Mouse (Mus musculus) forebrain, embryonic 10.5 days (tissue): ENCODE measurements around the gene Cdc14b. TPM values are rescaled to one million over a fixed set of nuclear protein-coding genes. Genes with fewer than 3 reads are reported as not detected.

ENCODE experiments used
- DNase-seq: peaks from one replicate; pipeline ENCODE4 v3.0.0-alpha.2; 2017; ENCODE audit warnings: low spot score; ENCODE audit errors: extremely low spot score
- H3K27ac ChIP-seq: fragments of 300-500 bp; sonication (generic); 2 replicates; pipeline ENCODE4 v1.5.1; 2016; ENCODE audit warnings: mild to moderate bottlenecking
- H3K27me3 ChIP-seq: fragments of 300-500 bp; sonication (generic); 2 replicates; pipeline ENCODE4 v1.6.1; 2016; ENCODE audit warnings: mild to moderate bottlenecking; ENCODE audit not compliant: poor library complexity, severe bottlenecking
- H3K36me3 ChIP-seq: fragments of 300-500 bp; sonication (generic); replicated peaks from 2 replicates; pipeline ENCODE4 v1.6.1; 2016; ENCODE audit warnings: mild to moderate bottlenecking, moderate library complexity
- H3K4me1 ChIP-seq: fragments of 300-500 bp; sonication (generic); 2 replicates; pipeline ENCODE4 v1.6.1; 2016
- H3K4me3 ChIP-seq: fragments of 300-500 bp; sonication (generic); 2 replicates; pipeline ENCODE4 v1.5.1; 2016; ENCODE audit warnings: mild to moderate bottlenecking, moderate library complexity
- H3K9me3 ChIP-seq: fragments of 300-500 bp; sonication (generic); 2 replicates; pipeline ENCODE4 v1.6.1; 2016; ENCODE audit warnings: mild to moderate bottlenecking, moderate library complexity
- WGBS: fragments of 180-500 bp; shearing (Covaris S2); methylation state at CpG from one replicate; pipeline ENCODE4 v1.1.7; 2016; 5-methylcytosine and 5-hydroxymethylcytosine counted together
- polyA plus RNA-seq: library from polyadenylated mRNA; unstranded; fragments of >200 nt; fragmentation: Nextera tagmentation; extraction: Ambion mirVana; gene quantifications from 2 replicates; pipeline ENCODE4 v1.2.1, GENCODE M21; 2016

Gene Cdc14b
- polyA plus RNA-seq, 1 experiment from 2014 or later, result 18.8 TPM

DNA sequence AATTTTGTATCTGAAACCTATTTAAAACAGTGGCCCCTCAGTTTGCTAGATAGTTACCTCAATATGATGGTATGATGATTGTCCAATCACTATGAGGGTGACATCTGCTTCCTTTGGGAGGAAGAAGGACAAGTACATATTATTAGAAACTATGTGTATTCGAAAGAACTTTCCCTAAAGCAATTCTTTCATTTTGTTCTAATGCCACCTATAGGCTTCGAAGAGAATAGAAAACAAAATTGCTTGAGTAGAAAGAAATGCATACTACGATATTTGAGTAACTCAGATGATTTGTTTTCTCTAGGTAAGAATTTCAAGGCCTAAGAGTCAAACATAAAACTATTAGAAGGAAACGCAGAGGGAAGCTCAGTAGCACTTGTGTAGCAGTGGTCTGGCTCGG is 33.9 kb upstream of the Cdc14b start:
- no peak for DNase-seq
- Histone ChIP-seq H3K9me3 (no peaks in the 10 kb centered on the region), H3K4me3 (no peak overlapping the region), H3K27me3 (no peaks in the 10 kb centered on the region), H3K27ac (no peak overlapping the region), H3K36me3 (peaks cover 15% of the 10 kb centered on the region), H3K4me1 (peaks cover 15% of the 10 kb centered on the region)
- 81% methylated on average over 5 of the region's 5 CpGs for WGBS

DNA sequence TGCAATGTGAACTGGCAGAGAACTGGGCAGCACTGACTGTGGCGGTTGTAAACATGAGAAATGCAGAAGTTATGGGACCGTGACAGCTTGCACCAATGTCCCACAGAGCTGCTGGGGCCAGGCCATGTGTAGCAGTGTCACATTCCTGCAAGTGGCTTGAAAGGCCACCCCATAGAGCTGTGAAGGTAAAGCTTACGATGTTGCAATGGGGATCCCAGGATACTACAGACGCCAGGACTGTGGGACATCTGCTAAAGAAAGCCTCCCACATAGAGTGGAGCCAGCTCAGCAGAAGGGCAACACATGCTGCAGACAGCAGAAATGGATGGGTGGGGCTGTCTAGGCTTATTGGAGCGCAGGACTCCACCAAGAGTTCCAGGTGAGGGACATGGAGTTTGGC is 32.4 kb upstream of the Cdc14b start:
- no peak overlapping the region for H3K27ac ChIP-seq
- 86% methylated on average over 5 of the region's 5 CpGs for WGBS
- H3K4me3 ChIP-seq, result no peak overlapping the region
- peaks cover 23% of the 10 kb centered on the region for H3K36me3 ChIP-seq
- DNase-seq, result no peak
- H3K9me3 ChIP-seq, result no peaks in the 10 kb centered on the region
- H3K27me3 ChIP-seq, result no peaks in the 10 kb centered on the region
- peaks cover 10% of the 10 kb centered on the region for H3K4me1 ChIP-seq

DNA sequence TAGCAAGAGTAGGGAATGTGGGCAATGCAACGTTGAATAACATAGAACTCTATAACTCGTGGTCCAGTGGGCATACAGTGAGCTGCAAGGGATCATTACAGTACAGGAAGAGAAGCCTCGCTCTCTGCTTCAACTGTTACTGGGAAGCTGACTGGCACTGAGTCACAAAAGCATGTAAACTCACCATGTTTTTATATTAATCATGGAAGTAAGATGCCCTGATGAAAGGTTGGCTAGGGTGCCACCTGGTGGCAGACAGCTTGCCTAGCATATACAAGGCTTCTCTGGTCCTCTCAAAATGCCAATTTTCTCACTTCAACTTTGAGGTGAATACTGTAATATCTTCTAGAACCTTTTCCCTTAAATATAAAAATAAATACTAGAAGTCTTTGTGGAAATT is 31.0 kb upstream of the Cdc14b start:
- Histone ChIP-seq H3K27ac (no peak overlapping the region), H3K9me3 (no peaks in the 10 kb centered on the region), H3K4me1 (peaks cover under 1% of the 10 kb centered on the region; the same call in 1 of the 2 replicates), H3K27me3 (no peaks in the 10 kb centered on the region), H3K36me3 (peaks cover 24% of the 10 kb centered on the region), H3K4me3 (no peak overlapping the region)
- 76% methylated on average over 3 of the region's 3 CpGs for WGBS
- peak; percentile 45 for DNase-seq

DNA sequence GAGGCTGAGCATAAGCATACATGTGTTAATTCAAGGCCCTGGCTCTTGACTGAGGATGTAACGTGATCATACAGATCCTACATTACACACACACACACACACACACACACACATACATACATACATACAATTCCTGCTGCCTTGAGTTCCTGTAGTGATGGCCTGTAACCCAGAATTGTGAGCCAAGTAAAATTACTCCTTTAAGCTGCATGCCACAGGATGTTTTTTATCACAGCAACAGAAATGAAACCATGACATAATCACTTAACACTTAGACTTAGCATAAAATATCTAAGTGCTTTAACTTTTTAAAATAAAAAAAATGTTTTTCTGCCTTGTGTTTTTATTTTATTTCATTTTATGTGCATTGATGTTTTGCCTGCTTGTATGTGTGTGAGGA is 24.0 kb upstream of the Cdc14b start:
- H3K9me3 ChIP-seq, result no peaks in the 10 kb centered on the region
- peaks cover 9% of the 10 kb centered on the region for H3K36me3 ChIP-seq
- no peak for DNase-seq
- H3K4me3 ChIP-seq, result no peak overlapping the region
- no peaks in the 10 kb centered on the region for H3K27me3 ChIP-seq
- WGBS, result 92% methylated on average over 1 of the region's 1 CpGs
- no peaks in the 10 kb centered on the region for H3K4me1 ChIP-seq
- no peak overlapping the region for H3K27ac ChIP-seq

DNA sequence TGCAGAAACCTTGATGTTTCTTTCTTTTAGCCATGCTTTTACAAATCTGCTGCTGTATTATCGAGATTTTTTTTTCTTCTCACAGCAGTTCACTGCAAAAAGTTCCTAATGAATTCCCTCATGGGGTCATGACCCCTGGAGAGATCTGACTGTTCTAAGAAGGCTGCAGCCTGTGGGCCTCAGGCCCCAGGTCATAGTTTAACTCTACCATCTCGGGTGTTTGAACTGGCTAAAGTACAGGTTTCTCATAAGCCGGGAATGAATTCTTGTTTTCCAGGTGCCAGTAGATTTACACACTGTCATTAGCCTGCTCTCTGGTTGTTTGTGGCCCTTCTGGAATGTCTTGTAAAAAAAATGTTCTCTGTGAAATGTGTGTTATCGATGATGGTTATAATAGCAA is 11.7 kb upstream of the Cdc14b start:
- Histone ChIP-seq H3K4me3 (no peak overlapping the region), H3K27me3 (no peaks in the 10 kb centered on the region), H3K9me3 (peaks cover 5% of the 10 kb centered on the region; the same call in 1 of the 2 replicates), H3K36me3 (peaks cover 2% of the 10 kb centered on the region; the same call in 1 of the 2 replicates), H3K4me1 (peaks cover 17% of the 10 kb centered on the region), H3K27ac (no peak overlapping the region)
- 45% methylated on average over 4 of the region's 4 CpGs for WGBS
- DNase-seq, result no peak

DNA sequence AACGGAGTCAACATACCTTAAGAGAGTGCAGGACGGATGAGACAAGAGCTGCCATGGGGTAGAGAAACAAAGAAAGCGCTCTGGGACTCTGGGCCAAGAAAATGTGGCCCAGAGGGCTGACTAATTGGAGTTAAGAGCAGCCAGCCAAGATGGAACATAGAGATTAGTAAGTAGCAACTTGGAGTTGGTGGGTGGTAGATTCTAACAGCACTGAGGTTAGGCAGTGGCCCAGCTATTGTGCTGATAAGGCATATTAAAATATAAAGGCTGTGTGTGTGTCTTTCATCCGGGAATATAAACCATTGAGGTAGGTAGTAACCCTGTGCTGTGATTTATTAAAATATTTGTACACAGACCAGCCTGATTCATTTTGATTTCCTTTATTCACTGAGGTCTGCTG is 11.2 kb upstream of the Cdc14b start:
- no peak overlapping the region for H3K4me3 ChIP-seq
- H3K36me3 ChIP-seq, result no peaks in the 10 kb centered on the region; the same call in 1 of the 2 replicates
- H3K4me1 ChIP-seq, result peaks cover 17% of the 10 kb centered on the region
- 62% methylated on average over 4 of the region's 4 CpGs for WGBS
- DNase-seq, result no peak
- H3K27me3 ChIP-seq, result no peaks in the 10 kb centered on the region
- no peak overlapping the region for H3K27ac ChIP-seq
- peaks cover 5% of the 10 kb centered on the region; the same call in 1 of the 2 replicates for H3K9me3 ChIP-seq

DNA sequence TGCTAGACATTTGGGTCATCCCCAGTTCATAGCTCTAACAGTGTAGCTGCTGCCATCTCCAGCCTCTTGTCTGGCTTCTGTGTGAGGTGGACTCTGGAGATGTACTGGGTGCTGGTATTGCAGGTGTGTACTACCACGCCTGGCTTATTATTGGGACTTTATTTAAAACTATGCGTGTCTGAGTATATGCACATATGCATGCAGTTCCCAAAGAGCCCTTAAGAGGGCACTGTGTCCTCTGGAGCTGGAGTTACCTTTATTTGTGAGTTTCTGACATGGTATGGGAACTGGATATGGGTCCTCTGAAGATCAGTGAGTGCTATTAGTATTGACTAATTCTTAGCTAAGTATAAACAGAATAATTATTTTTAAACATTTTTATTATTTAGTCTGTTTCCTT is 9.6 kb upstream of the Cdc14b start:
- H3K36me3 ChIP-seq, result no peaks in the 10 kb centered on the region
- no peak overlapping the region for H3K27ac ChIP-seq
- H3K4me3 ChIP-seq, result no peak overlapping the region
- no peaks in the 10 kb centered on the region for H3K27me3 ChIP-seq
- 93% methylated on average over 2 of the region's 2 CpGs for WGBS
- H3K9me3 ChIP-seq, result peaks cover 5% of the 10 kb centered on the region; the same call in 1 of the 2 replicates
- no peak for DNase-seq
- H3K4me1 ChIP-seq, result peaks cover 17% of the 10 kb centered on the region

DNA sequence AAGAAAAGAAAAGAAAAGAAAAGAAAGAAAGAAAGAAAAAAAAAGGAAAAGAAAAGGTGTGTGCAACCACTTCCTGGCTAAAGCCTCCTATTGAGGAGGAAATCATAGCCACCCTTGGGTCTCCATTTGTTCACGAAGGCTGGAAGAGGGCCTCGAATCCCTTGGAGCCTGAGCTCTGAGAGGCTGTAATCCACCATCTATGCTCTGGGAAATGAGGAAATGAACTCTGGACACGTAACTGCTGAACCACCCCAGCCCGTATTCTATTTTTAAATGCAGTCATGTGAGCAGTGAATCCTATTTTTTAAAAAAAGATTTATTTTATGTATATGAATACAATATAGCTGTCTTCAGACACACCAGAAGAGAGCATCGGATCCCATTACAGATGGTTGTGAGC is 5.8 kb upstream of the Cdc14b start:
- peaks cover 5% of the 10 kb centered on the region; the same call in 1 of the 2 replicates for H3K9me3 ChIP-seq
- no peaks in the 10 kb centered on the region for H3K36me3 ChIP-seq
- H3K27me3 ChIP-seq, result peaks cover 19% of the 10 kb centered on the region
- no peak overlapping the region for H3K27ac ChIP-seq
- H3K4me1 ChIP-seq, result peaks cover 1% of the 10 kb centered on the region
- H3K4me3 ChIP-seq, result no peak overlapping the region
- no peak for DNase-seq
- WGBS, result 91% methylated on average over 5 of the region's 5 CpGs

DNA sequence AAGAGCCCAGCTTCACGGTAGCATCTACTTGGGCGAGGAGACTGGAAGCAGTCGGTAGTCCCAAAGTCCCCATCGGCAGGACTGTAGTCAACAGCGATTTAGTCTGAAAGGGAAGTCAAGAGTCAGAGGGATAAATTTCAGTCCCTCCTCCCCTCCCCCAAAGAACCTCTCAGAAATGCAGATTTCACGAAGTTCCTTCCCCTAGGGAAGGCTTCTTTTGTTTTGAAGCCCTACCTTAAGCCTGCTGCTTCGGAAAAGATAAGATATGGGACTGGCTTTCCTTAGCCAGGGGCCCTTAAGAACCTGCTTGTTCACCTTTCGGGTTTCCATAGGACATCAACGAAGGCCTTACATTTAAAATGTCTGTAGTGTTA is 651 bp upstream of the Cdc14b start:
- H3K27me3 ChIP-seq, result peaks cover 34% of the 10 kb centered on the region
- peak overlapping the region; percentile 84 for H3K4me3 ChIP-seq
- H3K27ac ChIP-seq, result peak overlapping the region; percentile 90
- no peaks in the 10 kb centered on the region for H3K36me3 ChIP-seq
- DNase-seq, result no peak
- no peaks in the 10 kb centered on the region for H3K9me3 ChIP-seq
- WGBS, result 10% methylated on average over 9 of the region's 9 CpGs
- peaks cover 26% of the 10 kb centered on the region for H3K4me1 ChIP-seq

DNA sequence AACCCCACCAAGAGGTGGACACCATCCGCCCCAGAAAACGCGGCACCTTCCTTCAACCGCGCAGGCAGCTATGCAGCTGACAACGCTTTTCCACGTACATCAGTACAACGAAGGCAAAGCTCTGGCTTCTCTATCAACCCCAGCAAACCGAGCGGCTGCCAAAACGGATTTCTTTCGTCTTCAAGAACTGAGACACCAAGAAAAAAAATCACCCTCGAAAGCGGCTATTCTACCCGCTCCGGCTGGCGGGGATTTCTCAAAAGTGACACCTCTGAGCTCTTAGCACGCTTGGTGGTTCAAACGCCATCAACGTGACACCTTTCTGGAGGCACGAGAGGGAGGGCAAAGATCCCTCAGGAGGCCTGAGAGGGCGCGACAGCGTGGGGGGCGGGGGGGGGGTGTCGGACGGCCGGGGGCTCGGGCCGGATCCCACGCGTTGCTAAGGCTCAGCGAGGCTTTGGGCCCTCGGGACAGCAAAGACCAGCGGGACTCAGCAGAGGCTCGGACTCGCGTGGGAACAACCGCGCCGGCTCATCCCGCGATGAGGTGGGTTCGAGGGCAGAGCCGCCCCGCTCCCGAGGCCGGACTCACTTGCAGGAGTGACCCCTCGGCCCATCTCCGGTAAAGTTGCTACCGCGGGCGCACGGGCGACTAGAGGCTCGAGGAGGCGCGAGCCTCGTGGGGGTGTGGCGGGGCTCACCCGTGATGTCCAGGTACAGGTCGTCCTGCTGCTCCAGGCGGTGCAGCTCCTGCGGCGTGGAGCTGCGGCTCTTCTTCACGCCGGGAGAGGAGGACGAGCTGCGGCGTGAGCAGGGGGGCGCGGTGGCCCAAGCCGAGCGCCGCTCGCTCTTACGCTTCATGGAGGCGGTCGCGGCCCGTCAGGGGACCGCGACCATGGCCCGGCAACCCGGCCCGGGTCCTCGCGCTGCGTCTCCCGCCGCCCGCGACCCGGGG is 922 bp downstream of the Cdc14b start:
- Histone ChIP-seq H3K27ac (peak overlapping the region; percentile 90), H3K4me3 (peak overlapping the region; percentile 84), H3K36me3 (no peaks in the 10 kb centered on the region), H3K9me3 (no peaks in the 10 kb centered on the region), H3K27me3 (peaks cover 34% of the 10 kb centered on the region), H3K4me1 (peaks cover 26% of the 10 kb centered on the region)
- WGBS, result under 1% methylated on average over 90 of the region's 95 CpGs
- DNase-seq, result peak; percentile 38

DNA sequence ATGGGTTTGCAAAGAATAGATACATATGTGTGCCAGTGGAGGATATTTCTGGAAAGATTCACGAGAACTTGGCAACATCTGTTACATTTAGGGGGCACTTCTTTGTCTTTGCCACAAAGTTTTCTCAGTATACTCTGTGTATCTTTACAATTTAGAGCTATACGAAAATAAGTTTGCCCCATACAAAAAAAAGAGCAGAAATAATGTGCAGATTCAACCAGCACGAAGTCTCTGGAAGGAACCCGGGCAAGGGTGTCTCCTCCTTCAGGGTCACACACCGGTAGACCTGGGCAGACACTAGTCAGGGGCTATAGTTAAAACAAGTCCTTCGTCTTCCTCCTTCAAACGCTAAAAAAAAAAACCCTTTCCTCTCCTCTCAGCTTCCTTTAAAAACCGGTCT is 1.7 kb downstream of the Cdc14b start:
- H3K9me3 ChIP-seq, result no peaks in the 10 kb centered on the region
- no peak for DNase-seq
- peak overlapping the region; percentile 84 for H3K4me3 ChIP-seq
- no peaks in the 10 kb centered on the region for H3K36me3 ChIP-seq
- WGBS, result 56% methylated on average over 8 of the region's 8 CpGs
- peaks cover 34% of the 10 kb centered on the region for H3K27me3 ChIP-seq
- H3K4me1 ChIP-seq, result peaks cover 26% of the 10 kb centered on the region
- H3K27ac ChIP-seq, result no peak overlapping the region

DNA sequence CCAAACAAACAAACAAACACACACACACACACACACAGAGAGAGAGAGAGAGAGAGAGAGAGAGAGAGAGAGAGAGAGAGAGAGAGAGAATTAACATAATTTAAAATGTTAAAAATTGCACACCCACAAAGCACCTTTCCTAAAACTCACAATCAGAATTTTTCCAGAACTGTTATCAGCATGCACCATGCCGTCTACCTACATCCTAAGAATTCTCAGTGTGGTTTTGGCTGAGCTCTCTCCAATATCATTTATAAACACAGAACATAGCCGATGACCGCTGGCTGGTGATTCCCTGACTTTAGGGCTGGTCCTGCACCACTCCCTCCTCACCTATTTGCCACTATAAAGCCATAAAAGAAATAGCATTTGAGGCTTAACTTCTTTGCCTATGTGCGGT is 6.7 kb downstream of the Cdc14b start:
- Histone ChIP-seq H3K36me3 (no peaks in the 10 kb centered on the region), H3K4me3 (no peak overlapping the region), H3K27ac (no peak overlapping the region), H3K9me3 (no peaks in the 10 kb centered on the region; the same call in 1 of the 2 replicates), H3K4me1 (peaks cover 12% of the 10 kb centered on the region), H3K27me3 (peaks cover 5% of the 10 kb centered on the region)
- DNase-seq, result no peak
- 87% methylated on average over 4 of the region's 4 CpGs for whole genome bisulfite sequencing

DNA sequence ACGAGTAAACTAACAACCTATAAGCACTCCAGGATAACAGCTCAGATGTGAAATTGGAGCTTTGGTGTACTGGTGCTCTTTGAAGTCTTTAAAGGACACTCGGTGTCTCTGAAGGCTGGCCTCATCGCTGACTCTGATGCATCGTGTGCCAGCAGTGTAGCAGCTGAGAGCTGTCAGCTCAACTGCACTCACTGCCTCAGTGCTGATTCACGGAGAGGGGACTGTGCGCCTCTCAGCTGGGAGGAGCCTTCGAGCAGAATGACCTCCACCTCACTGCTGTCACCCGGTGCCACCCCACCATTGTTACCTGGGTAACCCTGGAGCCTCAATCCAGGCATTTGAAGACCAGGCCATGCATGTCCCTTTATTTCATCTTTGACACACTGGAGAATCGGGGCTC is 7.9 kb downstream of the Cdc14b start:
- WGBS, result 39% methylated on average over 9 of the region's 9 CpGs
- Histone ChIP-seq H3K4me1 (peaks cover 8% of the 10 kb centered on the region), H3K36me3 (no peaks in the 10 kb centered on the region), H3K27me3 (no peaks in the 10 kb centered on the region), H3K4me3 (no peak overlapping the region), H3K9me3 (no peaks in the 10 kb centered on the region; the same call in 1 of the 2 replicates), H3K27ac (no peak overlapping the region)
- DNase-seq, result no peak
